Mouse (Mus musculus): ENCODE data around the gene Spryd4. TPM values are rescaled to one million over a fixed set of nuclear protein-coding genes. Genes with fewer than 3 reads are reported as not detected.
"Not testable (repeated sequence)": the region's sequence is repeated elsewhere in the genome, so short reads cannot be mapped to it uniquely, and the experiment has no call there.

Spryd4 gene
- polyA plus RNA-seq (2015; fragmentation: Nextera tagmentation; extraction: Ambion mirVana), result 25.5 and 25.9 TPM in 2 replicates

GRCm38 (mm10) chr10:128211390-128212108, at the start of gene Spryd4:
Spryd4 (minus strand) TSS chr10:128211807.
- H3K4me2 ChIP-seq, result peak within 1 kb of the TSS; percentile 87
- H3K4me1 ChIP-seq, result peaks cover 22% of the 10 kb centered on the region
- H3K27ac ChIP-seq (replicated peaks), result peak within 1 kb of the TSS; percentile 51
- peaks cover 3% of the 10 kb centered on the region; the same call in 1 of the 2 replicates for H3K36me3 ChIP-seq
- H3K9me3 ChIP-seq (replicated peaks), result no peaks in the 10 kb centered on the region
- H3K4me3 ChIP-seq (replicated peaks), result peak within 1 kb of the TSS; percentile 60
- 0 out of 2 replicates have a peak, but pooled peaks cover 5% of the 10 kb centered on the region for H3K27me3 ChIP-seq (replicated peaks)
- peak within 1 kb of the TSS; percentile 62 for H3K9ac ChIP-seq (replicated peaks)
- peak; percentile 94 for ATAC-seq (ENCODE audit: low FRiP score)
- WGBS, result under 1% methylated on average over 30 of the region's 30 CpGs

- H3K4me2 ChIP-seq; ATAC-seq (ENCODE audit: low FRiP score); H3K4me1 ChIP-seq; H3K4me3 ChIP-seq (replicated peaks); H3K9ac ChIP-seq (replicated peaks); H3K9me3 ChIP-seq (replicated peaks); H3K27ac ChIP-seq (replicated peaks); H3K27me3 ChIP-seq (replicated peaks); H3K36me3 ChIP-seq: not testable (repeated sequence)
- WGBS, result 86% methylated on average over 7 of the region's 7 CpGs
Measured at GRCm38 (mm10) chr10:128260376-128260775, 48.8 kb upstream of the Spryd4 start.

DNA sequence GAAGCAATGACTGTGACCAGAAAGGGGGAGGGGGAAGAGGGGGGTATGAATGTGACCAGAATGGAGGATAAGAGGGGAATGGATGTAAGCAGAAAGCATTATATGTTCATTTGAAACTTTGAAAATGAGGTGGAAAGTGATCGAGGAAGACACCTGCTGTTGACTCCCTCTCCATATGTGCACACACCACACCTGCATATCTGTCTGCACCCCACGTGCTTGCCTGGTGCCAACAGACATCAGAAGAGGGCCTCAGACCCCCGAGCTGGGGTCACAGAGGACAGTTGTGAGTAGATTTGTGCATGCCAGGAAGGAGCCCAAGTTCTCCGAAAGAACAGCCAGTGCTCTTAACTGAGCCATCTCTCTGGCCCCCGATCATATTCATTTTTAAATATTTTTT, 48.3 kb upstream of the Spryd4 start:
- 89% methylated on average over 5 of the region's 5 CpGs for WGBS
- no peak overlapping the region for H3K4me3 ChIP-seq (replicated peaks)
- H3K36me3 ChIP-seq, result no peaks in the 10 kb centered on the region

GRCm38 (mm10) chr10:128258953-128259352, 47.3 kb upstream of the Spryd4 start:
- no peak overlapping the region for H3K4me3 ChIP-seq (replicated peaks)
- ATAC-seq (ENCODE audit: low FRiP score), result no peak
- H3K27me3 ChIP-seq (replicated peaks), result no peaks in the 10 kb centered on the region
- H3K27ac ChIP-seq (replicated peaks), result no peak overlapping the region
- no peaks in the 10 kb centered on the region for H3K36me3 ChIP-seq
- H3K4me1 ChIP-seq, result no peaks in the 10 kb centered on the region
- no peaks in the 10 kb centered on the region for H3K9me3 ChIP-seq (replicated peaks)
- WGBS, result 78% methylated on average over 4 of the region's 4 CpGs
- no peak overlapping the region for H3K9ac ChIP-seq (replicated peaks)
- H3K4me2 ChIP-seq, result no peak overlapping the region

More for the DNA sequence above, 48.3 kb upstream of the Spryd4 start:
- H3K4me1 ChIP-seq, result no peaks in the 10 kb centered on the region
- no peak for ATAC-seq (ENCODE audit: low FRiP score)
- H3K27me3 ChIP-seq (replicated peaks), result no peaks in the 10 kb centered on the region
- H3K9ac ChIP-seq (replicated peaks), result no peak overlapping the region
- H3K9me3 ChIP-seq (replicated peaks), result no peaks in the 10 kb centered on the region
- H3K27ac ChIP-seq (replicated peaks), result no peak overlapping the region
- no peak overlapping the region for H3K4me2 ChIP-seq

- Histone ChIP-seq H3K4me1 (no peaks in the 10 kb centered on the region), H3K36me3 (peaks cover 12% of the 10 kb centered on the region), H3K27me3 (replicated peaks) (no peaks in the 10 kb centered on the region), H3K9ac (replicated peaks) (no peak overlapping the region), H3K9me3 (replicated peaks) (no peaks in the 10 kb centered on the region), H3K4me3 (replicated peaks) (no peak overlapping the region), H3K4me2 (no peak overlapping the region), H3K27ac (replicated peaks) (no peak overlapping the region)
- no peak for ATAC-seq (ENCODE audit: low FRiP score)
- 68% methylated on average over 8 of the region's 8 CpGs for WGBS
Measured at GRCm38 (mm10) chr10:128256328-128256727, 44.7 kb upstream of the Spryd4 start.

- Histone ChIP-seq H3K9me3 (replicated peaks) (no peaks in the 10 kb centered on the region), H3K4me2 (no peak overlapping the region), H3K27ac (replicated peaks) (no peak overlapping the region), H3K36me3 (peaks cover 16% of the 10 kb centered on the region), H3K4me3 (replicated peaks) (no peak overlapping the region), H3K9ac (replicated peaks) (no peak overlapping the region), H3K4me1 (no peaks in the 10 kb centered on the region), H3K27me3 (replicated peaks) (no peaks in the 10 kb centered on the region)
- no peak for ATAC-seq (ENCODE audit: low FRiP score)
- WGBS, result 88% methylated on average over 8 of the region's 8 CpGs
Measured at GRCm38 (mm10) chr10:128255925-128256324, 44.3 kb upstream of the Spryd4 start.

DNA sequence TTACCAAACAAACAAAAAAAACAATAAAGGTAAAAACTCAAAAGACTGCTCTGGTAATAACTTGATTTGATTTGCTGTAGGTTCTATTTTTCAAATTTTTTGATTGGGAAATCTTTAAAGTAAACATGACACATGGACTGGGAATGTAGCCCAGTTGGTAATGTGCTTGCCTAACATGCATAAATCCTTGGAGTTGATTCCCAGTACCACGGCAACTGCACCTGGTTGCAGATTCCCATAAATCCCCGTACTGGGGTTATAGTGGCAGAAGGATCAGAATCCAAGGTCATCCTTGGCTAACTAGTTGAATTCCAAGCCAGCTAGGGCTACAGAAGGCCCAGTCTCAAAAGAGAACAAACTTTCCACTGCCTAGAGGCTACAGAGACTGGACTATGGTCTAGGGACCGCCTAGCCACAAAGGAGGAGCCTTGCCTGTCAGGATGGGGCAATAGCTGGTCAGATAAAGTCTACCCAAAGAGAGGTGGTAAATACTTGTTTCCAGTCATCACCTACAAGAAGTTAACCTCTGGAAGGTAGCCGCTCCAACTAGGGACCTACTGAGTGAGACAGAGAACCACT, 42.2 kb upstream of the Spryd4 start, which contains the start of gene Apon:
TSS of gene Apon (plus strand) at position 420 of the 579 bp plus-strand sequence.
- Histone ChIP-seq H3K4me3 (replicated peaks) (no peak within 1 kb of the TSS), H3K9ac (replicated peaks) (no peak within 1 kb of the TSS), H3K4me1 (no peaks in the 10 kb centered on the region), H3K9me3 (replicated peaks) (no peaks in the 10 kb centered on the region), H3K4me2 (no peak within 1 kb of the TSS), H3K27ac (replicated peaks) (no peak within 1 kb of the TSS), H3K36me3 (peaks cover 31% of the 10 kb centered on the region), H3K27me3 (replicated peaks) (no peaks in the 10 kb centered on the region)
- WGBS, result 87% methylated on average over 4 of the region's 4 CpGs
- ATAC-seq (ENCODE audit: low FRiP score), result no peak

DNA sequence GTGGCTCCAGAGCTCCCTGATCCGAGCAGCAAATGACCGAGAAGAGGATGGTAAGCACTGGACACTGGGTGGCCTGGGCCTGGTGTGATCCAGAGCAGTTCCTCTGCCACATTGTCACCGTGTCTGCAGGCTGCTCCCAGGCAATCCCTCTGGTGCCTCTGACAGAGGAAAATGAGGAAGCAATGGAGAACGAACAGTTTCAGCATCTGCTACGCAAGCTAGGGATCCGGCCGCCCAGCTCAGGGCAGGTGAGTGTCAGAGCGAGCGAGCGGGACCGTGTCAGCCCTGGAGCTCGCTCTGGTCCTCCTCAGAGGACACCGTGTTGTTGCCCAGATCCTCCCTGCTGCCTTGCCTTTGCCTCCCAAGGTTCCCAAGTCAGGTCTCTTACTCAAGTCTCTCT, 39.0 kb upstream of the Spryd4 start:
- no peak overlapping the region for H3K27ac ChIP-seq (replicated peaks)
- no peak overlapping the region for H3K9ac ChIP-seq (replicated peaks)
- H3K9me3 ChIP-seq (replicated peaks), result no peaks in the 10 kb centered on the region
- no peaks in the 10 kb centered on the region for H3K27me3 ChIP-seq (replicated peaks)
- ATAC-seq (ENCODE audit: low FRiP score), result no peak
- no peak overlapping the region for H3K4me2 ChIP-seq
- H3K4me1 ChIP-seq, result no peaks in the 10 kb centered on the region
- no peak overlapping the region for H3K4me3 ChIP-seq (replicated peaks)
- 93% methylated on average over 13 of the region's 13 CpGs for WGBS
- H3K36me3 ChIP-seq, result peaks cover 51% of the 10 kb centered on the region

DNA sequence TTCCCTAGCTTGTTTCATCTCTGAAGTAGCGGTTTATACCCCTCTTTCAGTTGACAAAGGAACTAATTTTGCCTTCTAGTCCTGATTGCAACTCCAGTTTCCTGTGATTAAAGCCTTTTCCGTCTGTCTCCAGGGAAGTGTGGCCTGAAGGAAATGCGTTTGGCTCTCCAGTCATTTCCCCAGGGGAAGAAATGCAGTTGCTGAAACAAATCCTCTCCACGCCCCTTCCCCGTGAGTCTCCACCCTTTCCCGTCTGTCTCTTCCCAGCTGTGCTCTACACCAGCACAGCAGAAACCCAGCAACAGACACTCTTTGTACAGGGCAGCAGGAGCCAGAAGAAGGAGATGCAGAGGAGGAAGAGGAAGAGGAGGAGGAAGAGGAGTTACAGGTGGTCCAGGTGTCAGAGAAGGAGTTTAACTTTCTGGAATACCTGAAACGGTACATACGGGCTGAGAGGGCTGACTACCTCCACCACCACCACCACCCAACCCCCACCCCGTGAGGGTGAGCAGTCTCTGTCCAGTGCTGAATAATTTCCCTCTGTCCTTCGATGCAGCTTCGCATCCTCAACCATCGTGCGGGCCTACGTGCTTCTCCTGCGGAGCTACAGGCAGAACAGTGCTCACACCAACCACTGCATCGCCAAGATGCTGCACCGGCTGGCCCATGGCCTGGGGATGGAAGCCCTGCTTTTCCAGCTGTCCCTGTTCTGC, 35.6 kb upstream of the Spryd4 start:
- peak overlapping the region; percentile 28; the same call in 1 of the 2 replicates for H3K4me2 ChIP-seq
- peaks cover 60% of the 10 kb centered on the region for H3K36me3 ChIP-seq
- 84% methylated on average over 17 of the region's 17 CpGs for WGBS
- H3K27ac ChIP-seq (replicated peaks), result peak overlapping the region; percentile 64; the same call in 1 of the 2 replicates
- no peak overlapping the region for H3K9ac ChIP-seq (replicated peaks)
- no peak for ATAC-seq (ENCODE audit: low FRiP score)
- H3K27me3 ChIP-seq (replicated peaks), result no peaks in the 10 kb centered on the region
- no peak overlapping the region for H3K4me3 ChIP-seq (replicated peaks)
- no peaks in the 10 kb centered on the region for H3K4me1 ChIP-seq
- H3K9me3 ChIP-seq (replicated peaks), result no peaks in the 10 kb centered on the region

- no peak overlapping the region for H3K9ac ChIP-seq (replicated peaks)
- WGBS, result 97% methylated on average over 15 of the region's 15 CpGs
- H3K4me2 ChIP-seq, result no peak overlapping the region
- no peak overlapping the region for H3K4me3 ChIP-seq (replicated peaks)
- H3K9me3 ChIP-seq (replicated peaks), result no peaks in the 10 kb centered on the region
- no peak for ATAC-seq (ENCODE audit: low FRiP score)
- H3K27ac ChIP-seq (replicated peaks), result no peak overlapping the region
- H3K36me3 ChIP-seq, result peaks cover 49% of the 10 kb centered on the region
- no peaks in the 10 kb centered on the region for H3K27me3 ChIP-seq (replicated peaks)
- no peaks in the 10 kb centered on the region for H3K4me1 ChIP-seq
Measured at GRCm38 (mm10) chr10:128244121-128244520, 32.5 kb upstream of the Spryd4 start.

- no peak overlapping the region for H3K4me3 ChIP-seq (replicated peaks)
- no peak for ATAC-seq (ENCODE audit: low FRiP score)
Measured at GRCm38 (mm10) chr10:128243252-128243651, 31.6 kb upstream of the Spryd4 start.

More at GRCm38 (mm10) chr10:128243252-128243651, 31.6 kb upstream of the Spryd4 start:
- Histone ChIP-seq H3K27me3 (replicated peaks) (no peaks in the 10 kb centered on the region), H3K9me3 (replicated peaks) (no peaks in the 10 kb centered on the region), H3K36me3 (peaks cover 43% of the 10 kb centered on the region; the same call in 1 of the 2 replicates), H3K9ac (replicated peaks) (no peak overlapping the region), H3K4me2 (no peak overlapping the region), H3K4me1 (no peaks in the 10 kb centered on the region), H3K27ac (replicated peaks) (no peak overlapping the region)
- 97% methylated on average over 8 of the region's 8 CpGs for WGBS

Data from neural tube, embryonic 15.5 days (tissue).